Mouse (Mus musculus) embryonic facial prominence, embryonic 10.5 days (tissue): ENCODE measurements around the gene Dock4. TPM values are rescaled to one million over a fixed set of nuclear protein-coding genes. Genes with fewer than 3 reads are reported as not detected.

ENCODE experiments used
- DNase-seq: peaks from one replicate; pipeline ENCODE4 v3.0.0-alpha.2; 2017; ENCODE audit warnings: low spot score
- H3K27ac ChIP-seq: fragments of 300-500 bp; sonication (generic); replicated peaks from 2 replicates; pipeline ENCODE4 v1.5.1; 2016; ENCODE audit warnings: mild to moderate bottlenecking
- H3K27me3 ChIP-seq: fragments of 300-500 bp; sonication (generic); replicated peaks from 2 replicates; pipeline ENCODE4 v1.6.1; 2016; ENCODE audit warnings: low read depth, mild to moderate bottlenecking; ENCODE audit not compliant: poor library complexity, severe bottlenecking
- H3K36me3 ChIP-seq: fragments of 300-500 bp; sonication (generic); replicated peaks from 2 replicates; pipeline ENCODE4 v1.6.1; 2016; ENCODE audit warnings: mild to moderate bottlenecking, moderate library complexity
- H3K4me1 ChIP-seq: fragments of 300-500 bp; sonication (generic); 2 replicates; pipeline ENCODE4 v1.6.1; 2016
- H3K4me3 ChIP-seq: fragments of 300-500 bp; sonication (generic); 2 replicates; pipeline ENCODE4 v1.5.1; 2016; ENCODE audit warnings: mild to moderate bottlenecking, moderate library complexity
- H3K9me3 ChIP-seq: fragments of 300-500 bp; sonication (generic); 2 replicates; pipeline ENCODE4 v1.6.1; 2016; ENCODE audit warnings: mild to moderate bottlenecking
- WGBS: fragments of 180-500 bp; shearing (Covaris S2); methylation state at CpG from one replicate; pipeline ENCODE4 v1.1.7; 2016; 5-methylcytosine and 5-hydroxymethylcytosine counted together
- polyA plus RNA-seq: library from polyadenylated mRNA; unstranded; fragments of >200 nt; fragmentation: Nextera tagmentation; extraction: Ambion mirVana; gene quantifications from 2 replicates; pipeline ENCODE4 v1.2.1, GENCODE M21; 2016

Gene Dock4
- polyA plus RNA-seq, 1 experiment from 2014 or later: 19.5 TPM

DNA sequence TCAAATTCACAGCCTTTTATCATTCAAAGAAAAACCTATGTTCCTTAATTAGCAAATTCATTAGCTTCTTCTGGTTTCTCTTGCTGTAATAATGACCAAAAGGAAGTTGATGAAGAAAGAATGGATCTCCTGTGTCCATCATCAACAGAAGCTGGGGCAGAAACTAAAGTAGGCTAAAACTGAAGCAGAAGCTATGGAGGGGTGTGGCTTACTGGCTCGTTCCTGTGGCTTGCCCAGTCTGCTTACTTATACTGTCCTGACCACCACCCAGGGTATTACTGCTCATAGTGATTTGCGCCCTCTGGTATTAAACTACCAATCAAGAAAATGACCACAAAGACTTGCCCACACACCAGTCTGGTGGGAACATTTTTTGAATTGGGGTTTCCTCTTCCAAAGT is 359.5 kb downstream of the Dock4 start:
- WGBS: 82% methylated on average over 2 of the region's 2 CpGs
- Histone ChIP-seq H3K36me3 (peaks cover 12% of the 10 kb centered on the region), H3K27me3 (no peaks in the 10 kb centered on the region), H3K4me3 (no peak overlapping the region), H3K4me1 (no peaks in the 10 kb centered on the region), H3K9me3 (no peaks in the 10 kb centered on the region), H3K27ac (no peak overlapping the region)
- DNase-seq: no peak

DNA sequence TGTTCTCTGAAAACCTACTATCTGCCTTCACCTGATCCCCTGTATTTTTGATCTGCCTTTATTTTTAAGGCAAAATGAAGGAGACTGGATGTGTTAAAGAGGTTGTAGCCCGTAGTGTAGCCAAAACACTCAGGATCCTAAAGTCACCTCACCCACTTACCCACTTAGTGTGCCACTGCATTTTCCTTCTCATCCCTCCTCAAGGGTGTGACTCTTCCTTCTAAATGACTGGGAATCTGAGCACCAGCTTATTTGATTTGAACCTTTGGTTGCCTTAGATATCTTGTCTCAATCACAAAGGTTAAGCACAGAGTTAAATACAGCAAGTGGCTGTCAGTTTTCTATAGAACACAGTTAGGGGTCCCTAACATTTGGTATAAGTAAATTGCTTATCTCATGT is 362.2 kb downstream of the Dock4 start:
- DNase-seq: no peak
- H3K27ac ChIP-seq: no peak overlapping the region
- H3K27me3 ChIP-seq: no peaks in the 10 kb centered on the region
- H3K36me3 ChIP-seq: peaks cover 12% of the 10 kb centered on the region
- H3K4me3 ChIP-seq: no peak overlapping the region
- no peaks in the 10 kb centered on the region for H3K9me3 ChIP-seq
- no peaks in the 10 kb centered on the region for H3K4me1 ChIP-seq
- WGBS: 88% methylated on average over 1 of the region's 1 CpGs

DNA sequence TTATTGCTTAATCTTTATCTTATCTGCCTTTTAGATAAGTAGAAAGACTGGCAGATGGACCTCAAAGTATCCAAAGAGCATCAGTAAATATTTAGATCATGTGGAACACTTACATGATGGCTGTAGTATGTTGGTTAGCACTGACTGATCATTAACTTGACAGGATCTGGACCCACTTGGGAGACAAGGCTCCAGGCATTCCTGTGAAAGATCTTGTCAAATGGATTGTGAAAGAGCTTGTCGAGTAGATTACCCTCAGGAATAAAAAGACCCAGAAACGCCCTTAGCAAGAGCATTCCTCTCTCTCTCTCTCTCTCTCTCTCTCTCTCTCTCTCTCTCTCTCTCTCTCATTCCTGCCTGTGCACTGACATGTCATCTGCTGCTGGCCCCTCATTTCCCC is 367.7 kb downstream of the Dock4 start:
- DNase-seq: no peak
- H3K36me3 ChIP-seq: peaks cover 5% of the 10 kb centered on the region; the same call in 1 of the 2 replicates
- H3K4me1 ChIP-seq: no peaks in the 10 kb centered on the region
- no peaks in the 10 kb centered on the region for H3K9me3 ChIP-seq
- H3K27me3 ChIP-seq: no peaks in the 10 kb centered on the region
- H3K27ac ChIP-seq: no peak overlapping the region
- WGBS: 44% methylated on average over 2 of the region's 2 CpGs
- H3K4me3 ChIP-seq: no peak overlapping the region

DNA sequence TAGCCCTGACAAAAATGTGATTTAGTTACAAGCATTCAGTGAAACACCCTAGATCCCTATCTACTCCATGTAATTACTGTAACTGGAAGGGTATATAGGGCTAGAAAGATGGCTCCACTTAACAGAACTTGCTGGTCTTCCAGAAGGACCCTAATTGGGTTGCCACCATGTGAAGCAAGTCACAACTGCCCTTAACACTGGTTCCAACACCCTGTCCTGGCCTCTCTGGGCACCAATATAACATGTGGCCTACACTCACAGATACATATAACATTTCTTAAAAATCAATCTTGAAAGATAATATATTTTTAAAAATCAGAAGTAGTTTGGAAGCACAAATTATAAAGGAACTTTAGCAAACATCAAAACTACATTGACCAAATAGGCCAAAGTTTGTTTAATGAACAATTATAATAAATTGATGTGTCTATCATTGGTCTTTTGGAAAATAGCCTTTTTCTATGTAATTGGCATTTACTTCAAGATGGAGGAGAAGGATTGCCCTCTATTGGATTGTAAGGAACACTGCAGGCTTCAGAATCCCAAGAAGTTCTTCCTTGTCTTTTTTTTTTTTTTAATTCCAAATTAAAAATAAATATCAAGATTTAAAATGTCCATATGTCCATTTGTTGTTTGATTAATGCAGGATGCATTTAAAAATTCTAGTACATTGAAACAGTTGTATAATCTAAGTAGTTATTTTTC is 369.1 kb downstream of the Dock4 start:
- no peak overlapping the region for H3K27ac ChIP-seq
- DNase-seq: no peak

DNA sequence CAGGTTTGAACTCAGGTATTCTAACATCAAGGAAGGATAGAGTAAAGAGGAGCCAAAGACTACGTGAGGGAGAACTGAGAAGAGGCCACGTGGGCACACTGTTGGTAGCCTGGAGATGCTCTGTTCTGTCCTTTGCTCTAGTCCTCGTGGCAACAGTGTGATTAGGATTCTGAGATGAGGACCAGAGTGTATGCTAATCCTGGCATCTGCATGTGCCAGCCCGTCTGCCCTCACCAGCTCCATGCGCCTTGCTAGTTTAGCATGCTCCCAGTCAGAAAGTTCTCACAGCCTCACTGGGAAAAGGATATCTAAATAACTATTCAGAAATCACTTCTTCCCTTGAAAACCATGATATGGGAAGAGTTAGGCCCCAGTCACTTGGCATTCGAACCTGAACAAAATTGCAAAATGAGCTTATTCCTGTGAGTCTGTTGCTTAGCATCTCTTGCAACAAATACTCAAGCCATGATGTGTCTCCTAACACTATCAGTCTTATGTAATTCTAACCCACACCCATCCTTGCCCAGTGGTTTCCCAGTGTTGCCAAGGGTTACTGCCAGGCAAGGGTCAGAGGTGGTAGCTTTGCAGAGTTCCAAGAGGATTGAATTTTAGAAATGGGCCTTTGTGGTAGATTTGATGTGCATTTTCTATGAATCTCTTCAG is 372.4 kb downstream of the Dock4 start:
- Histone ChIP-seq H3K9me3 (no peaks in the 10 kb centered on the region), H3K27ac (no peak overlapping the region), H3K36me3 (0 out of 2 replicates have a peak, but pooled peaks cover 3% of the 10 kb centered on the region), H3K27me3 (no peaks in the 10 kb centered on the region), H3K4me3 (no peak overlapping the region), H3K4me1 (no peaks in the 10 kb centered on the region)
- 86% methylated on average over 6 of the region's 6 CpGs for WGBS
- no peak for DNase-seq

More for the DNA sequence above, 369.1 kb downstream of the Dock4 start:
- peaks cover 3% of the 10 kb centered on the region; the same call in 1 of the 2 replicates for H3K36me3 ChIP-seq
- no peak overlapping the region for H3K4me3 ChIP-seq
- no peaks in the 10 kb centered on the region for H3K27me3 ChIP-seq
- H3K4me1 ChIP-seq: no peaks in the 10 kb centered on the region
- H3K9me3 ChIP-seq: no peaks in the 10 kb centered on the region

DNA sequence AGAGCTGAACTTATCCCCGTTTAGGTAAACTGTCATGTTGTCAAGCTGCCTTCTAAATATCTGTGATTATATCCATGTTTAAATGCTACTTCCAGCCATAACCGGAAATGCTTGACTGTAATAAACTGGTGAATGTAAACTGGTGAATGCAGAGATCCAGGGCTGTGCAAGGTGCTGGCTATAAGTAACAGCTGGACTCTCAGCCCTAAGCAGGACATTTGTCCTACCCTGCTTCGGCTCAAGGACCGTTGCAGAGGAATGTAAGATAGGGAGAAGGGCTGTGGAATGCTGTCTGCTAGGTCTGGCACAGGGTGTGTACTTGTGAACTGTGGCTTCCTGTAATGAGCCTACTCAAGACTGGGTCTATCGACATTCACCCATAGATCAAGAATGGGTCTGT is 377.9 kb downstream of the Dock4 start:
- Histone ChIP-seq H3K27ac (no peak overlapping the region), H3K4me3 (no peak overlapping the region), H3K27me3 (no peaks in the 10 kb centered on the region), H3K4me1 (peaks cover 9% of the 10 kb centered on the region), H3K36me3 (0 out of 2 replicates have a peak, but pooled peaks cover under 1% of the 10 kb centered on the region), H3K9me3 (no peaks in the 10 kb centered on the region)
- no peak for DNase-seq
- 88% methylated on average over 5 of the region's 5 CpGs for WGBS

DNA sequence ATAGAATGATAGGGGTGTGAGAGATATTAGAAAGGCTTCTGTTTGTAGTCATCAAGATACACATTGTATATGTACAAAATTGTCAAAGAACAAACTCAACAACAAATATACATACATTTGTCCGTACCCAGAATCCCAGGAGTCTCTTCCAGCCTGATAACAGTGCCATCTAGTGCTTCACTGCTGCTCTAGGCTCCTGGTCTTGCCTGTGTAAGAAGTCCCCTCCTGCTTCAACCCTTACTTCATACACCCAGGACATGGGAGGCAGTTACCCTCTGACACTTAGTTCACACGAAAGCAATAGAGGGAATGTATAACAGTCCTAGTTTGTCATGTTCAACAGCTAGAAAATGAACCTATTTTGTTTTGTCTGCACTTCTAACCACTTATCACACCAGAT is 378.5 kb downstream of the Dock4 start:
- Histone ChIP-seq H3K4me3 (no peak overlapping the region), H3K36me3 (peaks cover 6% of the 10 kb centered on the region; the same call in 1 of the 2 replicates), H3K27me3 (no peaks in the 10 kb centered on the region), H3K9me3 (no peaks in the 10 kb centered on the region), H3K27ac (no peak overlapping the region), H3K4me1 (peaks cover 9% of the 10 kb centered on the region)
- DNase-seq: no peak
- 75% methylated on average over 2 of the region's 2 CpGs for WGBS

DNA sequence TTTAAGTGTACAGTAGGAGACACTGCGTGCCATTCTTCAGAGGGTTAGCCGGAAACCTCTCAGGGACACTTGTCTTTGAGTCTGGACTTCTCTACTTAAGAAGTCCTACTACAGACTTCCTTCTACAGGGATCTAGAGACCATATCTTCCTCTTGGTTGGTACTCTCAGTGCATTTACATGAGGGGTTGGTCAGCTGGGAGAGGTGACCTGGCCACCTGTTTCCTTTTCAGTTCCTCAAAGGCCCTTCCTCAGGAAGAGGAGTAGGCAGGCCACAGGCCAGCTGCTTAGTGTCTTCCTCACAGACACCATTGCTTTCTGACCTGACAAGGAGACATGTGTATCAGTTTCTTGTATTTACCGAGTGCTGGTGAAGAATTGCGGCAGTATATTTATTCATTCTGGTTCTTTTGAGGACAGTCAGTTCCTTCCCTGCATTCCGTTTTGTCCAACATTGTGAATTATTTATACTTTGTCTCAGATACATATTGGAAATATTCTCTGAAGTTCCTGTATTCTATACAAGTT is 380.2 kb downstream of the Dock4 start:
- H3K27ac ChIP-seq: no peak overlapping the region
- no peaks in the 10 kb centered on the region for H3K9me3 ChIP-seq
- H3K27me3 ChIP-seq: no peaks in the 10 kb centered on the region
- peaks cover 9% of the 10 kb centered on the region for H3K4me1 ChIP-seq
- WGBS: 82% methylated on average over 5 of the region's 5 CpGs
- H3K4me3 ChIP-seq: no peak overlapping the region
- peaks cover 11% of the 10 kb centered on the region; the same call in 1 of the 2 replicates for H3K36me3 ChIP-seq
- no peak for DNase-seq

DNA sequence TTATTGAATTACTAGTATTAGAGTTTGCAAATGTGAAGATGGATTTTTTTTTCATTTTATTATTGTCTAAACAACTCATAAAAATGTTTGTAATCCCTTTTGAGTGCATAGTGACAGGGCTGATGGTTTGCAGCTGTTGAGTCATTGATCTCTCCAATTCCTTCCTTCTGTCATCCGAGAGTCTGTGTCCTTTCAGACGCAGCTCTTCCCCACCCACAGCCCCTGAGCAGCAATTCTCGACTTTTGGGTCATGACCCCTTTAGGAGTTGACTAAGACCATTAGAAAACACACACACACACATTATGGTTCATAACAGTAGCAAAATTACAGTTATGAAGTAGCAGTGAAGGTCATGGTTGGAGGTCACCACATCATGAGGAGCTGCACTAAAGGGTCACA is 380.7 kb downstream of the Dock4 start:
- no peak for DNase-seq
- H3K4me1 ChIP-seq: peaks cover 9% of the 10 kb centered on the region
- peaks cover 15% of the 10 kb centered on the region; the same call in 1 of the 2 replicates for H3K36me3 ChIP-seq
- no peak overlapping the region for H3K4me3 ChIP-seq
- WGBS: 28% methylated on average over 3 of the region's 3 CpGs
- H3K27ac ChIP-seq: no peak overlapping the region
- H3K27me3 ChIP-seq: no peaks in the 10 kb centered on the region
- no peaks in the 10 kb centered on the region for H3K9me3 ChIP-seq

DNA sequence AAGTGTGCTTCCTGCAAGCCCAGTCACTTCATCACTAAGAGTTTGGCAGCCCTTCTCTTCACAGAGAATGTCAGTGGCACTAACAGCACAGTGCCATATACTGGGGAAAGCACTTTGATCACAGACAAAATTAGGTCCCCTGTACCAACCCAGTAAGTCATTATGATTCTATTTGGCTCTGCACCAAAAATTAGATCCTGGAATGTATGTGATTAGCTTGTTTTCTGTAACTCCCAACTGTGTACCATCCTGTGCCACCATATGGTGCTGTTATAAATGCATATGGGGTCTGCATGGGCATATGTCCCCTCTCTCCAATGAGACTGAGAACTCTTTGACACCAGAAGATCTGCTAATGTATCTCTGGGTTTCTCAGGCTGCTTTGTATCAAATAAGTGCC is 382.3 kb downstream of the Dock4 start:
- peaks cover 15% of the 10 kb centered on the region; the same call in 1 of the 2 replicates for H3K36me3 ChIP-seq
- peaks cover 9% of the 10 kb centered on the region for H3K4me1 ChIP-seq
- no peaks in the 10 kb centered on the region for H3K9me3 ChIP-seq
- H3K27ac ChIP-seq: no peak overlapping the region
- no peak overlapping the region for H3K4me3 ChIP-seq
- H3K27me3 ChIP-seq: no peaks in the 10 kb centered on the region
- DNase-seq: no peak

DNA sequence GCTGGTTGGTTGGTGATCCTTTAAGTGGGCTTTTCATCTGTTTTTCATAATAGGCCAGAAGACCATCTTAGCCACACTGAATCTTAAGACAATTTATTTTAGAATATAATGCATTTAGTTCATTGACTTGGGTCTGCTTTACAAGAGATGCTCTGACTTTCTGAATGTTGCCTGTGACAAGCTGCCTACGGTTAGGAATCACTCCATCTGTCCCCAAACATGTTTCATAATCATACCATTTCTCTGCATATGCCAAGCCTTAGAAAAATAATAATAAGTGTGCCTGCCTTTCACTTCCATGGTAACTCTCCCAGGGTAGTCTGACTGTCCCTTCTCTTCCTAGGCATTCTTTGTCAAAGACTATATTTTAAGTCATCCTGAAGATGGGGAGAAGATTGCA is 383.5 kb downstream of the Dock4 start:
- 90% methylated on average over 1 of the region's 1 CpGs for WGBS
- Histone ChIP-seq H3K27me3 (no peaks in the 10 kb centered on the region), H3K27ac (no peak overlapping the region), H3K9me3 (no peaks in the 10 kb centered on the region), H3K4me1 (peaks cover 9% of the 10 kb centered on the region), H3K36me3 (peaks cover 16% of the 10 kb centered on the region), H3K4me3 (no peak overlapping the region)
- no peak for DNase-seq

DNA sequence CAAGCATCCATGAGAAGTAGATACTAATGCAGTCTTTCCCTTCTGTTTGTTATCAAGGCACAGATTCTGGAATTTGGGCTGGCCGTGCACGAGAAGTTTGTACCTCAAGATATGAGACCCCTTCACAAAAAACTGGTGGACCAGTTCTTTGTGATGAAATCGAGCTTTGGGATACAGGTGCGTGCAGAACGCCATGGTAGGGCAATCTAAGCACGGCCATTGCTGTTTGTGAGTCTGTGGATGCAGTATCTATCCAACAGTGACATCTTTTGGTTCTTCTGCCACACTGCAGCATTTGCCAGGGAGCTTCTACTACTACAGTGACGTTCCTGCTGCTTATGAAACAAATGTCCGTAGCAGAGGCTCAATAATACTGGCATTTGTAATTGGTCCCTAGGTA is 386.4 kb downstream of the Dock4 start:
- no peaks in the 10 kb centered on the region for H3K9me3 ChIP-seq
- WGBS: 75% methylated on average over 8 of the region's 8 CpGs
- H3K36me3 ChIP-seq: peaks cover 22% of the 10 kb centered on the region
- H3K4me3 ChIP-seq: no peak overlapping the region
- no peaks in the 10 kb centered on the region for H3K4me1 ChIP-seq
- DNase-seq: peak; percentile 18
- H3K27ac ChIP-seq: no peak overlapping the region
- peaks cover 5% of the 10 kb centered on the region for H3K27me3 ChIP-seq

DNA sequence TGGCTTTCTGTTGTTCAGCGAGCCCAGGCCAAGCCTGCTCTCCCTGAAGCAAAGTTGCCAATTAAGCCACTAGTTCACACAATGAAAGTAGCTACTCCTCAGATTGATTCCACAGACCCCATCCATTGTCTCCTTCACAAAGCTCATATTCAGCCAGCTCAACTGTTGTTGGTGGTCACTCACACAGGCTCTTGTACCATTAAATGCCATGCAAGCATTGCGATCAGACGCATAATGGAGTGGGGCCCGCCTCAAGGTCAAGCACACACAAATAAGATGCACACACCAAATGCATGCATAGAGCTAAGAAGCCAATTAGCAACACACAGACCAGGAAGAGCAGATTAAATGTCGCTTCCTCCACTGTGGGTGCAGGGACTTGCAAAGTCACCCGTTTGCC is 391.2 kb downstream of the Dock4 start:
- no peaks in the 10 kb centered on the region for H3K9me3 ChIP-seq
- no peak overlapping the region for H3K27ac ChIP-seq
- H3K4me3 ChIP-seq: no peak overlapping the region
- peaks cover 5% of the 10 kb centered on the region for H3K27me3 ChIP-seq
- no peaks in the 10 kb centered on the region for H3K4me1 ChIP-seq
- WGBS: 59% methylated on average over 6 of the region's 6 CpGs
- peaks cover 7% of the 10 kb centered on the region for H3K36me3 ChIP-seq
- peak; percentile 28 for DNase-seq
